Mouse (Mus musculus) neural tube, embryonic 12.5 days (tissue): ENCODE measurements around the gene Vmn1r209. TPM values are rescaled to one million over a fixed set of nuclear protein-coding genes. Genes with fewer than 3 reads are reported as not detected.
"Not testable (repeated sequence)": the region's sequence is repeated elsewhere in the genome, so short reads cannot be mapped to it uniquely, and the experiment has no call there.

Experiments
- ATAC-seq: fragments of 200-750 bp; cut with Nextera tagmentation; 2 replicates; pipeline ENCODE4 v1.8.0; 2017; ENCODE audit warnings: low read depth, mild to moderate bottlenecking, moderate TSS enrichment, moderate library complexity; ENCODE audit not compliant: low FRiP score
- H3K27ac ChIP-seq: fragments of 300-500 bp; sonication (generic); 2 replicates; pipeline ENCODE4 v1.5.1; 2016
- H3K27me3 ChIP-seq: fragments of 300-500 bp; sonication (generic); replicated peaks from 2 replicates; pipeline ENCODE4 v1.6.1; 2016; ENCODE audit warnings: mild to moderate bottlenecking
- H3K36me3 ChIP-seq: fragments of 300-500 bp; sonication (generic); 2 replicates; pipeline ENCODE4 v1.6.1; 2016; ENCODE audit warnings: mild to moderate bottlenecking
- H3K4me1 ChIP-seq: fragments of 300-500 bp; sonication (generic); 2 replicates; pipeline ENCODE4 v1.6.1; 2016
- H3K4me2 ChIP-seq: fragments of 300-500 bp; sonication (generic); replicated peaks from 2 replicates; pipeline ENCODE4 v1.6.1; 2016; ENCODE audit warnings: mild to moderate bottlenecking
- H3K4me3 ChIP-seq: fragments of 300-500 bp; sonication (generic); 2 replicates; pipeline ENCODE4 v1.5.1; 2016
- H3K9ac ChIP-seq: fragments of 300-500 bp; sonication (generic); 2 replicates; pipeline ENCODE4 v1.6.1; 2016; ENCODE audit warnings: mild to moderate bottlenecking
- H3K9me3 ChIP-seq: fragments of 300-500 bp; sonication (generic); 2 replicates; pipeline ENCODE4 v1.6.1; 2016; ENCODE audit warnings: mild to moderate bottlenecking
- WGBS: fragments of 180-500 bp; shearing (Covaris S2); methylation state at CpG from one replicate; pipeline ENCODE4 v1.1.7; 2016; 5-methylcytosine and 5-hydroxymethylcytosine counted together
- polyA plus RNA-seq: library from polyadenylated mRNA; unstranded; fragments of >200 nt; fragmentation: Nextera tagmentation; extraction: Ambion mirVana; gene quantifications from 2 replicates; pipeline ENCODE4 v1.2.1, GENCODE M21; 2016

The Vmn1r209 gene
- not detected in 2 replicates for polyA plus RNA-seq

DNA sequence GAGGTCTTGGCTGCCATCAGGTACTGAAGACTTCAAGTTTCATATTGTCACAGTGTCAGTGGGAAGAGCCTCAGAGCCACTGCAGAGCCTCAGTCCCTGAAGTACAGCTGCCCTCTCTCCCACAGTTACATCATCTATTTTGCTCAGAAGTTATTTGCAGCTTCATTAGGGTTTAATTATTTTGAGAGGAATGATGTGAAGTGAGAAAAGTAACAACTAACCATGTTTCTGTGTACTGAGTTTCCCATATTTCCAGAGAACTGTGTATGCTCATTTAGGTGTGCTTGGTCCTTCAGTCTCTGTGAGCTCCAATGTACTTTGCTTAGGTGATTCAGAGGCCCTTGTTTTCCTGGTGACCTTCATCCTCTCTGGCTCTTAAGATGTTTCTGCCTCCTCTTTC is at the start of gene Vmn1r209:
Vmn1r209 (minus strand) TSS at position 101 of the 400 bp plus-strand sequence.
- not testable (repeated sequence) for H3K4me2 ChIP-seq, H3K4me1 ChIP-seq, ATAC-seq, H3K27me3 ChIP-seq, H3K4me3 ChIP-seq, H3K27ac ChIP-seq, H3K36me3 ChIP-seq, H3K9me3 ChIP-seq, H3K9ac ChIP-seq

DNA sequence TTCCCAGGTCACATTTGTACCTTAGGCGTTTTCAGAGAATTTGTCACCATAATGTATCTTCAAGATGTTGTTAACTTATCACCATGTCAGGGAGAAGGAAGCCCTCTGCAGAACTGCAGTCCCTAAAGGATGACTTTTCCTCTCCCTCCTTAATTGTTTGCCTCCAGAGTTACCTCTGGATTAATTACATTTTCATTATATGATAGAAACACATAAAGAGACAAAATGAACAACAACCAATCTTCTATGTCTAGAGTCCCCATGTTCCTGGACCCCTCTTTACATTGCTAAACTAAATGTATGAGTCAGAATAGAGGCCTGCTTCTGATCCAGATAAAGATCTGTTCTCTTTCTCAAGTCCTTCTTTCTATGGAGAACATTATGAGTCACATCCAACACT is 48.0 kb upstream of the Vmn1r209 start, which contains the start of gene Vmn1r211:
Vmn1r211 (minus strand) TSS at position 101 of the 400 bp plus-strand sequence.
- no peak for ATAC-seq
- Histone ChIP-seq H3K4me3 (no peak within 1 kb of the TSS), H3K9me3 (no peaks in the 10 kb centered on the region), H3K4me2 (no peak within 1 kb of the TSS), H3K4me1 (no peaks in the 10 kb centered on the region), H3K9ac (no peak within 1 kb of the TSS), H3K27me3 (no peaks in the 10 kb centered on the region), H3K36me3 (no peaks in the 10 kb centered on the region), H3K27ac (no peak within 1 kb of the TSS)
- WGBS = 88% methylated on average over 1 of the region's 1 CpGs

DNA sequence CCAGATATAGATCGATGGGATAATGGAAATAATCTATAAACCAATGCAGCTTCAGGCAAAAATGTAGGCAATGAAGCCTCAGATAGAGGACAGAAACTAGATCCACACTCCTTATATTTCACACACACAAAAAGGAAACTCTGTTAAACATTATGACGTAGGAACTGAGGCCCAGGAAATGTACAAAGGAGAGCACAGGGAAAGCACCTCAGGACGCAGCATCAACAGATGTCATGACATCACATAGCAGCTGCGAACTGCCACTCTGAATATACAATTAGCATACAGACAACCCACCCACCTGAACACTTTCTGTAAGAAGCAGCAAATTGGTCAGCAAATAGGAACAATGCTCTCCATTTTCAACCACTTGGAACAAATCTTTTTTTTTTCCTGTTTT is 45.3 kb upstream of the Vmn1r209 start:
- H3K4me1 ChIP-seq = no peaks in the 10 kb centered on the region
- H3K4me3 ChIP-seq = no peak overlapping the region
- ATAC-seq = no peak
- H3K27me3 ChIP-seq = no peaks in the 10 kb centered on the region
- WGBS = 85% methylated on average over 4 of the region's 4 CpGs
- no peak overlapping the region for H3K9ac ChIP-seq
- no peaks in the 10 kb centered on the region for H3K36me3 ChIP-seq
- H3K27ac ChIP-seq = no peak overlapping the region
- no peaks in the 10 kb centered on the region for H3K9me3 ChIP-seq
- no peak overlapping the region for H3K4me2 ChIP-seq

DNA sequence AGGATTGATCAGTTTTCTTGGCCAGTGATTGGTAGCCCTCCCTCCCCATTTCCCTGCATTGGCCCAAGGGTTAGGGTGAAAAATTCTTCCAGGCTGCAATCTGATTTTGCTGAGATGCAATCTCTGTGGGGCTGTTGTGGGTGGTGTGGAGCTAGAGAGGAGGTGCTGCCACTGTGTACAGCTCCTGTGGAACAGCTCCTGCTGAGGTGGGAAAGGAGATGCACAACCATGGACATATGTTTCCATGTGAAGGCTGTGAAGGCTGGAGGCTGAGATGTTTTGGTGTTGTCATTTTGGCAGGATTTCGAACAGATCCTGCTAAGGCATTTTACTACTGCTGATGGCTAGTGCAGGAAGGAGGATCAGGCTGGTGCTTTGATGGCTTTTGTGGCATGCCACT is 37.3 kb upstream of the Vmn1r209 start:
- H3K4me2 ChIP-seq = no peak overlapping the region
- 71% methylated on average over 1 of the region's 1 CpGs for WGBS
- H3K9ac ChIP-seq = no peak overlapping the region
- H3K27me3 ChIP-seq = no peaks in the 10 kb centered on the region
- ATAC-seq = no peak
- H3K4me3 ChIP-seq = no peak overlapping the region
- no peaks in the 10 kb centered on the region for H3K9me3 ChIP-seq
- no peaks in the 10 kb centered on the region for H3K4me1 ChIP-seq
- no peaks in the 10 kb centered on the region for H3K36me3 ChIP-seq
- H3K27ac ChIP-seq = no peak overlapping the region

DNA sequence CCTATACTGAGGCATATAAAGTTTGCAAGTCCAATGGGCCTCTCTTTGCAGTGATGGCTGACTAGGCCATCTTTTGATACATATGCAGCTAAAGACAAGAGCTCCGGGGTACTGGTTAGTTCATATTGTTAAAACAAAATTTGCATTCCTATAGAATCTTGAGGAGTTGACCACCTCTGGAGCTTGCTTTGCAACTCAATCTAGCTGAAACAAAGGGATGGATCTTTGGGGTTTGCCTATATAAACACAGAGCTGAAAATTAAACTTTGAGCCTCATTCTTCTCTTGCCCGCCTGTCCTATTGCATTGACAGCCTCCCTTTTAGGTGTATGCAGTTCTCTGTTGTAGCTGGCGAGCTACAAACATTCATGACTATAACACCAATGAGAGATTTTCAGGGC is 34.8 kb upstream of the Vmn1r209 start:
- WGBS = 57% methylated on average over 3 of the region's 3 CpGs
- H3K27me3 ChIP-seq, H3K36me3 ChIP-seq, H3K4me1 ChIP-seq, H3K9me3 ChIP-seq, H3K4me2 ChIP-seq, H3K9ac ChIP-seq, ATAC-seq, H3K4me3 ChIP-seq, H3K27ac ChIP-seq: not testable (repeated sequence)

DNA sequence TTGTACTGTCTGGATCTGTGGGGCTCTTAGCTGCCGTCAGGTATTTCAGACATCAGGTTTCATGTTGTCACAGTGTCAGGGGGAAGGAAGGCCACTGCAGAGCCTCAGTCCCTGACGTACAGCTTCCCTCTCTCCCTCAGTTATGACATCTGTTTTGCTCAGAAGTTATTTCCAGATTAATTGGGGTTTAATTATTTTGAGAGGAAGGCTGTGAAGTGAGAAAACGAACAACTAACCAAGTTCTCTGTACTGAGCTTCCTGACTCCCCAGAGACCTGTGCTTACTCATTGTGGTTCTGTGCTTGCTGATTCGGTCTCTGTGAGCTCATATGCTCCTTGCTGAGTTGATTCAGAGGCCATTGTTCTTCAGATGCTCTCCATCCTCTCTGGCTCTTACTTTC is 21.8 kb upstream of the Vmn1r209 start, which contains the start of gene Vmn1r210:
Vmn1r210 (minus strand) TSS at position 101 of the 400 bp plus-strand sequence.
- H3K4me3 ChIP-seq = no peak within 1 kb of the TSS
- H3K4me1 ChIP-seq = no peaks in the 10 kb centered on the region
- H3K27me3 ChIP-seq = no peaks in the 10 kb centered on the region
- WGBS = 79% methylated on average over 4 of the region's 4 CpGs
- H3K27ac ChIP-seq = no peak within 1 kb of the TSS
- H3K36me3 ChIP-seq = no peaks in the 10 kb centered on the region
- H3K9ac ChIP-seq = no peak within 1 kb of the TSS
- no peak for ATAC-seq
- H3K4me2 ChIP-seq = no peak within 1 kb of the TSS
- no peaks in the 10 kb centered on the region for H3K9me3 ChIP-seq

DNA sequence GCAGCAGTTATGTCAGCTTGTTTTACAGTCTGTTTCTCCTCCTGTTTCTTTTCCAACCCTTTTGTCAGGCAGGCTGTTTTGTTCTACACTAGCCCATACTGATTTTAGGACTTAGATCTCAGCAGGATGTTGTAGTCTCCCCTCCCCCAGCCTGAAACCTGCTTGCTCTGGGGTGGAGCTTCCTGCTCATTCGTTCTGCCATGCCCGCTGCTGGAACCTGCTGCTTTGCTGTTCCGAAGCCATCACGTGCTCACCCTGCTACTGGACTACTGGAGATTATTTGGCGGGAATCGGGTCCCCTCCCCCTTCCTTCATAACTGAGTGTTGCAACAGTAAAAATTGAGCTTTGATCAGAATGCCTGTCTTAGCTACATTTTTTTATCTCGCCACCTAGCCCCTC is 19.9 kb upstream of the Vmn1r209 start:
- not testable (repeated sequence) for H3K9ac ChIP-seq, H3K4me1 ChIP-seq, ATAC-seq, H3K27me3 ChIP-seq, H3K27ac ChIP-seq, H3K9me3 ChIP-seq, H3K4me2 ChIP-seq, H3K4me3 ChIP-seq, H3K36me3 ChIP-seq
- 32% methylated on average over 7 of the region's 7 CpGs for WGBS

DNA sequence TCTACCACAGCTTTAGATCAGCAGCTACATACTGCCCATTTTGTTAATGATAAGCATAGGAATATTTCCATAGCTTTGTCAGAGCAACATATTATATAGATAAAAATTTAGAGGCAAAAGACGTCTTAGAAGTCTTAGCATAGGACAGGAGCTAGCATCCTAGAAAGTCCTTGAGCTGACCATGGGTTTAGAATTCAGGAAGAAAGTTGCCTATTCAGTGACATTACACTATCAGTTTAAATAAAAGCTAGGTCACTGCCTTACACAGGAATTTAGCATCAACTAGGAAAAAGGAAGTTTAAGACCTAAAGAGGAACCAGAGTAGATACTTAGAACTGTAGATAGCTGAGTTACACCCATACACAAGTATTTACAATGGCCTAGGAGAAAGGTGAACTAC is 12.1 kb upstream of the Vmn1r209 start:
- H3K36me3 ChIP-seq, H3K27ac ChIP-seq, H3K9me3 ChIP-seq, H3K4me2 ChIP-seq, H3K27me3 ChIP-seq, ATAC-seq, H3K4me1 ChIP-seq, H3K4me3 ChIP-seq, H3K9ac ChIP-seq: not testable (repeated sequence)
- WGBS = 84% methylated on average over 1 of the region's 1 CpGs

DNA sequence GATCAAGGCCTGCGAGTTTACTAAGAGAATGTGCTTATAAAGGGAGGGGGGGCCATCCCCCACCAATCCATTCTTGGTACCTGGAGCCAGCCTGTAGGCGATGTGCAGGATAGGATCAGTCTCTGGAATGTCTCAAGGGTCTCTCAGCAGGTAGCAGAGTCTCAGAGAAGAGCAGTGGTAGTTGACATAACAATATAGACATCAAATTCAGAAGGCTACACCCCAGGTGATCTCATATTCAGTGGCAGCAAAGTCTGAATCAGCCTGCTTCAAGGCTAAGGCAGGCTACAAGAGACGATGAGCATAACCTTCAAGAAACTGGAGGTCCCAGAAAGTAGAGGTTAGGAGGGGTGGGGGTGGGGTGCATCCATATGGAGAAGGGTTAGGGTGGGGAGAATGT is 21.4 kb downstream of the Vmn1r209 start:
- ATAC-seq, H3K4me1 ChIP-seq, H3K27ac ChIP-seq, H3K4me3 ChIP-seq, H3K27me3 ChIP-seq, H3K36me3 ChIP-seq, H3K4me2 ChIP-seq, H3K9me3 ChIP-seq, H3K9ac ChIP-seq: not testable (repeated sequence)
- 77% methylated on average over 3 of the region's 3 CpGs for WGBS

DNA sequence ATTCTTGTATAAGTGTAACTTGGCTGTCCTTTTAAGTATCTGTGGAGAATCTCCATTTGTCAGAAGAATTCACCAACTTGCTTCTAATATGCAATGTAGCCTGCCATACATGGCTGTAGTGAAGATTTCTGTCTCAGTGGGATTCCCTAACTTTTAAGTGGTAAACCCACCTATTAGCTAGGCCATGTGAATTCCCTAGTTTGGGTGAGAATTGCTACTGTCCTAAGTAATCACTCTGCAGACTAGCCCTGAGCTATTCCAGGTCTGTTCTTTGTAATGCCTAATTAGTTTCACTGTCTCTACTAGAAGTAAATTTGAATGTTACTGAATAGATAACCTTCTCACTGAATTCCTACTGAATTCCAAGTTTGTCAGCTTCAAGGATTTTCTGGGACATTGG is 25.3 kb downstream of the Vmn1r209 start:
- not testable (repeated sequence) for H3K4me2 ChIP-seq, H3K9me3 ChIP-seq, H3K4me1 ChIP-seq, H3K9ac ChIP-seq, H3K4me3 ChIP-seq, H3K27me3 ChIP-seq, ATAC-seq, H3K27ac ChIP-seq, H3K36me3 ChIP-seq

DNA sequence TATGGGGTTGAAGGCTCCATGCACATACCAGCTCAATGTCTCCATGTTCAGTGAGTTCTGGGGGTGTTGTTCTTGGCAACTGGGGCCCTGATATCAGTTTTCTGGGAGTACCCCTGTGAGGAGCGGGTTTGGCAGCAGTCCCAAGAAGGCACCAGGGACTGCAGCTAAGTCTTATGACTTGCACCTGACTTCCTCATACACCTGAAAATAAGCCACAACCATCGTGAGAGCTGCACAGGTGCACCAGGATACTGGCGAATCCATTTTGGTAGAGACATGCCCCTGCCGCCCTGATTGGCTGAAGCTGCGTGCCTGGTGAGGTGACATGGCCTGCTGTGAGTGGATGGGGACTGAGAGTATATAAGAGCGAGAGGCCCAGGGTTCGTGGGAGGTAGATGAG is 32.2 kb downstream of the Vmn1r209 start, which contains the start of gene Vmn1r208:
Vmn1r208 (minus strand) TSS at position 101 of the 400 bp plus-strand sequence.
- not testable (repeated sequence) for H3K27ac ChIP-seq, H3K4me2 ChIP-seq, H3K4me1 ChIP-seq, H3K27me3 ChIP-seq, H3K9me3 ChIP-seq, H3K9ac ChIP-seq, ATAC-seq, H3K4me3 ChIP-seq, H3K36me3 ChIP-seq
- WGBS = no CpG with 5 or more reads among the region's 7 CpGs

DNA sequence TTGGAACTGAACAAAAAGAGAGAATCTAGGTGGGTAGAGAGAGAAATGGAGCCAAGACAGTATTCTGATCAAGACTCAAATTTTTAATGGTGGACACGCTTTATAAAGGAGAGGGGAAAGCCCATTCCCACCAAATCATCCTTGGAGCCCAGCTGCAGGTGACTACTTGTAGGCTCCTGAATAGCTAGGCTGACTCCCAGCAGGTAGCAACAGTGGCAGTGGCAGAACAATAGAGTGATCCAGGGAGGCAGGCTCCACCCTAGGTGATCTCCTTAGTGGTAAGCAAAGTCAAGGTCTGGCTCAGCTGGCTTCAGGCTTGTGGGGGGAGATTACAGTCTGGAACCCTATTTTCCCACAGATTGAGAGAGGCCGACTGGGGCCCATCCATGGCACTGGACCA is 37.9 kb downstream of the Vmn1r209 start:
- H3K4me3 ChIP-seq, H3K9me3 ChIP-seq, H3K9ac ChIP-seq, H3K27ac ChIP-seq, ATAC-seq, H3K36me3 ChIP-seq, H3K27me3 ChIP-seq, H3K4me1 ChIP-seq, H3K4me2 ChIP-seq: not testable (repeated sequence)
- WGBS = 93% methylated on average over 2 of the region's 2 CpGs
